Mouse (Mus musculus) kidney, adult 2 months (tissue): ENCODE measurements around the gene Pole.

ENCODE experiments used
- CTCF ChIP-seq: fragments of 200-500 bp; conservative IDR thresholded peaks from 2 replicates; pipeline ENCODE4 v1.5.1; 2011; ENCODE audit warnings: low read depth, mild to moderate bottlenecking, control low read depth, low read length, moderate library complexity, mixed read lengths; ENCODE audit not compliant: insufficient read depth, insufficient read length
- POLR2A ChIP-seq: fragments of 200-500 bp; IDR thresholded peaks from one replicate; pipeline ENCODE4 v1.6.1; 2011; ENCODE audit warnings: low read depth, low read length, control low read depth

- TF ChIP-seq CTCF (no peak; the same call in 1 of the 2 replicates), POLR2A (no peak)
Observed at GRCm38 (mm10) chr5:110363179-110363821, 77.2 kb downstream of the Pole start.
